Mouse (Mus musculus) monocyte, adult 5-6 weeks (primary cell): ENCODE measurements around the gene Lmx1a. TPM values are rescaled to one million over a fixed set of nuclear protein-coding genes. Genes with fewer than 3 reads are reported as not detected.
A peak's percentile ranks its signal among the peaks of the same experiment; 100 is the strongest.

Source experiments
- ATAC-seq: fragments of 153-309, 156-312 bp; replicated peaks from 2 replicates; pipeline ENCODE4 v1.8.0; 2017; ENCODE audit warnings: mild to moderate bottlenecking; ENCODE audit not compliant: low TSS enrichment, insufficient number of reproducible peaks, severe bottlenecking, poor library complexity, low FRiP score
- total RNA-seq: library from RNA; stranded (forward); fragments of 200-1000, 200-491, 200-594 nt; gene quantifications from 3 replicates; pipeline ENCODE4 v1.2.3, GENCODE M21; 2017

Lmx1a gene
- not detected in 3 replicates for total RNA-seq

GRCm38 (mm10) chr1:167689232-167689261 is at the start of gene Lmx1a:
Gene Lmx1a, plus strand, starts transcription at chr1:167689237.
- ATAC-seq = no peak

- ATAC-seq = no peak
These were observed 44.0 kb upstream of the Lmx1a start for GRCm38 (mm10) chr1:167644866-167645537.

- ATAC-seq = no peak
These were observed 40.4 kb upstream of the Lmx1a start for GRCm38 (mm10) chr1:167648670-167649069.

- no peak for ATAC-seq
These were observed 39.9 kb upstream of the Lmx1a start for GRCm38 (mm10) chr1:167649122-167649633.

- no peak for ATAC-seq
These were observed 36.7 kb upstream of the Lmx1a start for GRCm38 (mm10) chr1:167652336-167652735.

- ATAC-seq = no peak
These were observed 30.0 kb upstream of the Lmx1a start for GRCm38 (mm10) chr1:167659065-167659464.

- no peak for ATAC-seq
These were observed 28.4 kb upstream of the Lmx1a start for GRCm38 (mm10) chr1:167660521-167661101.

GRCm38 (mm10) chr1:167661123-167661522 is 27.9 kb upstream of the Lmx1a start:
- no peak for ATAC-seq

- ATAC-seq = no peak
These were observed 25.9 kb upstream of the Lmx1a start for GRCm38 (mm10) chr1:167663136-167663535.

- ATAC-seq = peak; percentile 60
These were observed 19.2 kb upstream of the Lmx1a start for GRCm38 (mm10) chr1:167669796-167670195.

GRCm38 (mm10) chr1:167672433-167672987 is 16.5 kb upstream of the Lmx1a start:
- ATAC-seq = no peak

GRCm38 (mm10) chr1:167679061-167679460 is 10.0 kb upstream of the Lmx1a start:
- no peak for ATAC-seq

- ATAC-seq = no peak
These were observed 1.1 kb upstream of the Lmx1a start for GRCm38 (mm10) chr1:167688001-167688346.

- ATAC-seq = no peak
These were observed 448 bp upstream of the Lmx1a start for GRCm38 (mm10) chr1:167688347-167689231.

GRCm38 (mm10) chr1:167689262-167690137 is 463 bp downstream of the Lmx1a start:
- ATAC-seq = no peak

- no peak for ATAC-seq
These were observed 1.2 kb downstream of the Lmx1a start for GRCm38 (mm10) chr1:167690138-167690710.

GRCm38 (mm10) chr1:167690716-167691550 is 1.9 kb downstream of the Lmx1a start:
- no peak for ATAC-seq
